Mouse (Mus musculus) granulocyte monocyte progenitor cell, adult 5-6 weeks (primary cell): ENCODE data around the gene Trim25. TPM values are rescaled to one million over a fixed set of nuclear protein-coding genes. Genes with fewer than 3 reads are reported as not detected.
A peak's percentile ranks its signal among the peaks of the same experiment; 100 is the strongest.
"Not testable (repeated sequence)": the region's sequence is repeated elsewhere in the genome, so short reads cannot be mapped to it uniquely, and the experiment has no call there.

ENCODE experiments used
- ATAC-seq: replicated peaks from 2 replicates; pipeline ENCODE4 v1.8.0; 2016; ENCODE audit warnings: mild to moderate bottlenecking, moderate TSS enrichment, inconsistent platforms; ENCODE audit not compliant: poor library complexity, severe bottlenecking
- total RNA-seq, 2 experiments: library from RNA; stranded (forward) in 1 of 2; stranded (reverse) in 1 of 2; fragments of 200-712, 200-1000 nt in 1 of 2; fragments of >200 nt in 1 of 2; fragmentation: Nextera tagmentation in 1 of 2; gene quantifications; 2 replicates each; pipeline ENCODE4 v1.2.3; 2014 to 2017

Gene Trim25
- total RNA-seq, 2 experiments from 2014 or later: 14.0 to 32.2 TPM

- peak; percentile 93 for ATAC-seq
Observed at GRCm38 (mm10) chr11:88993625-88994024, 5.6 kb upstream of the Trim25 start.

GRCm38 (mm10) chr11:88994492-88994891 lies 4.7 kb upstream of the Trim25 start:
- no peak for ATAC-seq

- no peak for ATAC-seq
Observed at GRCm38 (mm10) chr11:88995616-88996015, 3.6 kb upstream of the Trim25 start.

GRCm38 (mm10) chr11:88996427-88996826 lies 2.7 kb upstream of the Trim25 start:
- ATAC-seq: no peak

- not testable (repeated sequence) for ATAC-seq
Observed at GRCm38 (mm10) chr11:88997343-88997742, 1.8 kb upstream of the Trim25 start.

GRCm38 (mm10) chr11:88998406-88998805 lies 770 bp upstream of the Trim25 start:
- no peak for ATAC-seq

GRCm38 (mm10) chr11:88999723-89000526 lies 749 bp downstream of the Trim25 start:
- ATAC-seq: no peak

GRCm38 (mm10) chr11:89000527-89000819 lies 1.3 kb downstream of the Trim25 start:
- peak; percentile 13; the same call in 1 of the 2 replicates for ATAC-seq

- no peak for ATAC-seq
Observed at GRCm38 (mm10) chr11:89001569-89001968, 2.4 kb downstream of the Trim25 start.

GRCm38 (mm10) chr11:89002068-89002467 lies 2.9 kb downstream of the Trim25 start:
- no peak for ATAC-seq

GRCm38 (mm10) chr11:89002621-89003020 lies 3.4 kb downstream of the Trim25 start:
- no peak for ATAC-seq

GRCm38 (mm10) chr11:89003078-89003477 lies 3.9 kb downstream of the Trim25 start:
- ATAC-seq: no peak

GRCm38 (mm10) chr11:89003726-89004125 lies 4.5 kb downstream of the Trim25 start:
- ATAC-seq: no peak

- no peak for ATAC-seq
Observed at GRCm38 (mm10) chr11:89005473-89005872, 6.3 kb downstream of the Trim25 start.

- ATAC-seq: peak; percentile 88
Observed at GRCm38 (mm10) chr11:89006404-89006803, 7.2 kb downstream of the Trim25 start.

GRCm38 (mm10) chr11:89007582-89007981 lies 8.4 kb downstream of the Trim25 start:
- no peak for ATAC-seq

GRCm38 (mm10) chr11:89009066-89009465 lies 9.9 kb downstream of the Trim25 start:
- no peak for ATAC-seq

GRCm38 (mm10) chr11:89009496-89009895 lies 10.3 kb downstream of the Trim25 start:
- ATAC-seq: no peak

- ATAC-seq: no peak
Observed at GRCm38 (mm10) chr11:89012241-89012640, 13.1 kb downstream of the Trim25 start.

GRCm38 (mm10) chr11:89017514-89018182 lies 18.5 kb downstream of the Trim25 start:
- no peak for ATAC-seq

GRCm38 (mm10) chr11:89020681-89021305 lies 21.6 kb downstream of the Trim25 start:
- ATAC-seq: no peak
